Mouse (Mus musculus) adrenal gland, postnatal 36 days (tissue): ENCODE data around the gene Pcbp1. TPM values are rescaled to one million over a fixed set of nuclear protein-coding genes. Genes with fewer than 3 reads are reported as not detected.

ENCODE experiments used
- DNase-seq, 2 experiments: peaks; one replicate each; pipeline ENCODE4 v3.0.0; 2021; ENCODE audit warnings: mixed read lengths in 1 of 2
- total RNA-seq, 2 experiments: library from RNA; stranded (reverse); gene quantifications; 2 replicates each; pipeline ENCODE4 v1.2.3; 2021

Pcbp1 gene
- total RNA-seq, 2 experiments from 2014 or later = 316 to 364 TPM

GRCm38 (mm10) chr6:86524879-86525645 is 1.1 kb downstream of the Pcbp1 start:
- DNase-seq = peak; percentile 55 to 61

- DNase-seq = no peak
Measured at GRCm38 (mm10) chr6:86523755-86524434, 2.2 kb downstream of the Pcbp1 start.

GRCm38 (mm10) chr6:86523242-86523754 is 2.8 kb downstream of the Pcbp1 start:
- no peak for DNase-seq

- no peak for DNase-seq
Measured at GRCm38 (mm10) chr6:86522001-86522911, 3.9 kb downstream of the Pcbp1 start.

GRCm38 (mm10) chr6:86519767-86520345 is 6.3 kb downstream of the Pcbp1 start:
- no peak for DNase-seq

GRCm38 (mm10) chr6:86516021-86516420 is 10.1 kb downstream of the Pcbp1 start:
- DNase-seq = peak; percentile 30 to 58

GRCm38 (mm10) chr6:86513296-86513695 is 12.8 kb downstream of the Pcbp1 start:
- no peak for DNase-seq

GRCm38 (mm10) chr6:86510979-86511378 is 15.1 kb downstream of the Pcbp1 start:
- no peak for DNase-seq

GRCm38 (mm10) chr6:86509866-86510200 is 16.3 kb downstream of the Pcbp1 start:
- no peak for DNase-seq

- no peak for DNase-seq
Measured at GRCm38 (mm10) chr6:86509194-86509865, 16.8 kb downstream of the Pcbp1 start.

- DNase-seq = no peak
Measured at GRCm38 (mm10) chr6:86508736-86509135, 17.4 kb downstream of the Pcbp1 start.

GRCm38 (mm10) chr6:86507116-86507515 is 19.0 kb downstream of the Pcbp1 start:
- DNase-seq = no peak

GRCm38 (mm10) chr6:86506309-86506708 is 19.8 kb downstream of the Pcbp1 start:
- no peak for DNase-seq

GRCm38 (mm10) chr6:86505671-86506070 is 20.4 kb downstream of the Pcbp1 start:
- DNase-seq = peak in 1 of 2 experiments; percentile 55

GRCm38 (mm10) chr6:86503513-86503912 is 22.6 kb downstream of the Pcbp1 start:
- DNase-seq = no peak

GRCm38 (mm10) chr6:86499571-86500109 is 26.5 kb downstream of the Pcbp1 start:
- DNase-seq = no peak

- no peak for DNase-seq
Measured at GRCm38 (mm10) chr6:86497942-86498732, 28.0 kb downstream of the Pcbp1 start.

GRCm38 (mm10) chr6:86497071-86497815 is 28.9 kb downstream of the Pcbp1 start:
- peak; percentile 59 to 68 for DNase-seq

- DNase-seq = no peak
Measured at GRCm38 (mm10) chr6:86496585-86496984, 29.5 kb downstream of the Pcbp1 start.
